Mouse (Mus musculus) forebrain, embryonic 15.5 days (tissue): ENCODE data around the gene Wdpcp. TPM values are rescaled to one million over a fixed set of nuclear protein-coding genes. Genes with fewer than 3 reads are reported as not detected.
"Not testable (repeated sequence)": the region's sequence is repeated elsewhere in the genome, so short reads cannot be mapped to it uniquely, and the experiment has no call there.

Experiments used
- ATAC-seq: fragments of 200-750 bp; cut with Nextera tagmentation; replicated peaks from 2 replicates; pipeline ENCODE4 v1.8.0; 2017; ENCODE audit warnings: mild to moderate bottlenecking, moderate TSS enrichment, moderate library complexity
- H3K27ac ChIP-seq: fragments of 300-500 bp; sonication (generic); replicated peaks from 2 replicates; pipeline ENCODE4 v1.5.1; 2015; ENCODE audit warnings: mild to moderate bottlenecking, inconsistent platforms
- H3K27me3 ChIP-seq: fragments of 300-500 bp; sonication (generic); 2 replicates; pipeline ENCODE4 v1.6.1; 2015; ENCODE audit warnings: inconsistent platforms
- H3K36me3 ChIP-seq: fragments of 300-500 bp; sonication (generic); 2 replicates; pipeline ENCODE4 v1.6.1; 2015; ENCODE audit warnings: mild to moderate bottlenecking, inconsistent platforms
- H3K4me1 ChIP-seq: fragments of 300-500 bp; sonication (generic); 2 replicates; pipeline ENCODE4 v1.6.1; 2015; ENCODE audit warnings: inconsistent platforms
- H3K4me2 ChIP-seq: fragments of 300-500 bp; sonication (generic); replicated peaks from 2 replicates; pipeline ENCODE4 v1.6.1; 2015; ENCODE audit warnings: mild to moderate bottlenecking, inconsistent platforms
- H3K4me3 ChIP-seq: fragments of 300-500 bp; sonication (generic); 2 replicates; pipeline ENCODE4 v1.5.1; 2015; ENCODE audit warnings: mild to moderate bottlenecking, inconsistent platforms
- H3K9ac ChIP-seq: fragments of 300-500 bp; sonication (generic); replicated peaks from 2 replicates; pipeline ENCODE4 v1.6.1; 2015; ENCODE audit warnings: mild to moderate bottlenecking, inconsistent platforms
- H3K9me3 ChIP-seq: fragments of 300-500 bp; sonication (generic); 2 replicates; pipeline ENCODE4 v1.6.1; 2016; ENCODE audit warnings: inconsistent platforms
- WGBS: fragments of 180-500 bp; shearing (Covaris S2); methylation state at CpG from one replicate; pipeline ENCODE4 v1.1.7; 2015; ENCODE audit warnings: mixed read lengths; 5-methylcytosine and 5-hydroxymethylcytosine counted together
- polyA plus RNA-seq: library from polyadenylated mRNA; unstranded; fragments of >200 nt; fragmentation: Nextera tagmentation; extraction: Ambion mirVana; gene quantifications from 2 replicates; pipeline ENCODE4 v1.2.1, GENCODE M21; 2015

Gene Wdpcp
- polyA plus RNA-seq = 11.3 and 13.1 TPM in 2 replicates

GRCm38 (mm10) chr11:21571700-21572381, at the start of gene Wdpcp, which contains the start of gene Mdh1:
Gene Wdpcp (plus strand): TSS chr11:21572235.
Gene Mdh1 (minus strand): TSS chr11:21572367.
- under 1% methylated on average over 42 of the region's 42 CpGs for WGBS
- Histone ChIP-seq H3K27me3 (no peaks in the 10 kb centered on the region), H3K4me1 (peaks cover 34% of the 10 kb centered on the region), H3K9me3 (no peaks in the 10 kb centered on the region), H3K4me3 (peak within 1 kb of the TSS; percentile 77), H3K36me3 (no peaks in the 10 kb centered on the region), H3K27ac (peak within 1 kb of the TSS; percentile 88), H3K9ac (peak within 1 kb of the TSS; percentile 77), H3K4me2 (peak within 1 kb of the TSS; percentile 63)
- peak; percentile 100 for ATAC-seq

GRCm38 (mm10) chr11:21528676-21529394, 43.2 kb upstream of the Wdpcp start:
- no peak for ATAC-seq
- H3K9ac ChIP-seq = no peak overlapping the region
- H3K4me2 ChIP-seq = no peak overlapping the region
- no peak overlapping the region for H3K27ac ChIP-seq
- no peaks in the 10 kb centered on the region for H3K4me1 ChIP-seq
- 61% methylated on average over 2 of the region's 2 CpGs for WGBS
- no peaks in the 10 kb centered on the region for H3K9me3 ChIP-seq
- H3K4me3 ChIP-seq = no peak overlapping the region
- H3K36me3 ChIP-seq = no peaks in the 10 kb centered on the region
- no peaks in the 10 kb centered on the region for H3K27me3 ChIP-seq

- ATAC-seq, H3K36me3 ChIP-seq, H3K9ac ChIP-seq, H3K4me1 ChIP-seq, H3K4me2 ChIP-seq, H3K9me3 ChIP-seq, H3K27me3 ChIP-seq, H3K27ac ChIP-seq, H3K4me3 ChIP-seq: not testable (repeated sequence)
- WGBS = 87% methylated on average over 2 of the region's 2 CpGs
Observed at GRCm38 (mm10) chr11:21530856-21531255, 41.2 kb upstream of the Wdpcp start.

- no peaks in the 10 kb centered on the region for H3K4me1 ChIP-seq
- 52% methylated on average over 2 of the region's 2 CpGs for WGBS
Observed at GRCm38 (mm10) chr11:21540072-21540471, 32.0 kb upstream of the Wdpcp start.

GRCm38 (mm10) chr11:21540622-21541021, 31.4 kb upstream of the Wdpcp start:
- Histone ChIP-seq H3K27ac (no peak overlapping the region), H3K9me3 (no peaks in the 10 kb centered on the region), H3K36me3 (no peaks in the 10 kb centered on the region), H3K4me2 (no peak overlapping the region), H3K4me1 (no peaks in the 10 kb centered on the region), H3K9ac (no peak overlapping the region), H3K27me3 (no peaks in the 10 kb centered on the region), H3K4me3 (no peak overlapping the region)
- ATAC-seq = no peak
- WGBS = 99% methylated on average over 2 of the region's 2 CpGs

More at GRCm38 (mm10) chr11:21540072-21540471, 32.0 kb upstream of the Wdpcp start:
- Histone ChIP-seq H3K27ac (no peak overlapping the region), H3K9ac (no peak overlapping the region), H3K4me2 (no peak overlapping the region), H3K4me3 (no peak overlapping the region), H3K9me3 (no peaks in the 10 kb centered on the region), H3K36me3 (no peaks in the 10 kb centered on the region), H3K27me3 (no peaks in the 10 kb centered on the region)
- no peak for ATAC-seq

GRCm38 (mm10) chr11:21542731-21543130, 29.3 kb upstream of the Wdpcp start:
- Histone ChIP-seq H3K27me3 (no peaks in the 10 kb centered on the region), H3K9ac (no peak overlapping the region), H3K27ac (no peak overlapping the region), H3K36me3 (no peaks in the 10 kb centered on the region), H3K4me1 (no peaks in the 10 kb centered on the region), H3K4me2 (no peak overlapping the region), H3K4me3 (no peak overlapping the region), H3K9me3 (no peaks in the 10 kb centered on the region)
- WGBS = 80% methylated on average over 5 of the region's 5 CpGs
- no peak for ATAC-seq

GRCm38 (mm10) chr11:21545021-21545420, 27.0 kb upstream of the Wdpcp start:
- H3K4me1 ChIP-seq = no peaks in the 10 kb centered on the region
- 71% methylated on average over 2 of the region's 2 CpGs for whole genome bisulfite sequencing
- H3K4me2 ChIP-seq = no peak overlapping the region
- H3K9me3 ChIP-seq = no peaks in the 10 kb centered on the region
- no peak overlapping the region for H3K9ac ChIP-seq
- no peak overlapping the region for H3K4me3 ChIP-seq
- H3K27me3 ChIP-seq = no peaks in the 10 kb centered on the region
- 0 out of 2 replicates have a peak overlapping the region, but pooled peaks have one; percentile 11 for H3K27ac ChIP-seq
- no peak for ATAC-seq
- no peaks in the 10 kb centered on the region for H3K36me3 ChIP-seq

GRCm38 (mm10) chr11:21545951-21546350, 26.1 kb upstream of the Wdpcp start:
- no peaks in the 10 kb centered on the region for H3K4me1 ChIP-seq
- no peaks in the 10 kb centered on the region for H3K27me3 ChIP-seq
- H3K4me3 ChIP-seq = no peak overlapping the region
- no peaks in the 10 kb centered on the region for H3K9me3 ChIP-seq
- H3K36me3 ChIP-seq = no peaks in the 10 kb centered on the region
- no peak overlapping the region for H3K27ac ChIP-seq
- no peak overlapping the region for H3K9ac ChIP-seq
- no peak overlapping the region for H3K4me2 ChIP-seq
- ATAC-seq = no peak

- Histone ChIP-seq H3K4me2 (no peak overlapping the region), H3K4me3 (no peak overlapping the region), H3K9me3 (no peaks in the 10 kb centered on the region), H3K27ac (no peak overlapping the region), H3K36me3 (no peaks in the 10 kb centered on the region), H3K27me3 (no peaks in the 10 kb centered on the region), H3K9ac (no peak overlapping the region), H3K4me1 (no peaks in the 10 kb centered on the region)
- no peak for ATAC-seq
- WGBS = 83% methylated on average over 1 of the region's 1 CpGs
Observed at GRCm38 (mm10) chr11:21546671-21547070, 25.4 kb upstream of the Wdpcp start.

GRCm38 (mm10) chr11:21547518-21547917, 24.5 kb upstream of the Wdpcp start:
- H3K4me3 ChIP-seq = no peak overlapping the region
- no peak overlapping the region for H3K9ac ChIP-seq
- H3K4me2 ChIP-seq = no peak overlapping the region
- ATAC-seq = no peak
- H3K27ac ChIP-seq = no peak overlapping the region
- no peaks in the 10 kb centered on the region for H3K27me3 ChIP-seq
- H3K4me1 ChIP-seq = no peaks in the 10 kb centered on the region
- no peaks in the 10 kb centered on the region for H3K36me3 ChIP-seq
- H3K9me3 ChIP-seq = no peaks in the 10 kb centered on the region

GRCm38 (mm10) chr11:21549052-21549451, 23.0 kb upstream of the Wdpcp start:
- Histone ChIP-seq H3K27me3 (no peaks in the 10 kb centered on the region), H3K36me3 (no peaks in the 10 kb centered on the region), H3K27ac (no peak overlapping the region), H3K4me1 (no peaks in the 10 kb centered on the region), H3K9me3 (no peaks in the 10 kb centered on the region), H3K4me2 (no peak overlapping the region), H3K9ac (no peak overlapping the region), H3K4me3 (no peak overlapping the region)
- 89% methylated on average over 2 of the region's 2 CpGs for WGBS
- no peak for ATAC-seq

GRCm38 (mm10) chr11:21549754-21550153, 22.3 kb upstream of the Wdpcp start:
- H3K4me1 ChIP-seq = no peaks in the 10 kb centered on the region
- H3K36me3 ChIP-seq = no peaks in the 10 kb centered on the region
- ATAC-seq = no peak
- H3K27ac ChIP-seq = no peak overlapping the region
- 91% methylated on average over 4 of the region's 4 CpGs for WGBS
- H3K9ac ChIP-seq = no peak overlapping the region
- H3K9me3 ChIP-seq = no peaks in the 10 kb centered on the region
- no peak overlapping the region for H3K4me2 ChIP-seq
- no peaks in the 10 kb centered on the region for H3K27me3 ChIP-seq
- no peak overlapping the region for H3K4me3 ChIP-seq
